ENCODE assay signal across 14 mouse cellular contexts in the genomic region with DNA sequence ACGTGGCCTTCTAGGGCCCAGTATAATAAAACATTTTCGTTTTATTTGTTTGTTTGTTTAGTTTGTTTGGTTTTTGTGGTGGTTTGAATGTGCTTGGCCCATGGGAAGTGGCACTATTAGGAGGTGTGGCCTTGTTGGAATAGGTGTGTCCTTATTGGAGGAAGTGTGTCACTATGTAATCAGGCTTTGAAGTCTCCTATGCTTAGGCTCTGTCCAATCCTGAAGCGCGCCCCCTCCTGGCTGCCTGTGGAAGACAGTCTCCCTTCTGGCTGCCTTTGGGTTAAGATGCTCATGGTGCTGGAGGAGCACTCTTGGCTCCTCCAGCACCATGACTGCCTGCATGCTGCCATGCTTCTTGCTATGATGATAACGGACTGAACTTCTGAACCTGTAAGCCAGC. TPM values are rescaled to one million over a fixed set of nuclear protein-coding genes. Genes with fewer than 3 reads are reported as not detected.
DNase-seq lines count a peak whose midpoint lies in the region; ATAC-seq and TF ChIP-seq lines count a peak whose summit lies in the region.
"Had no signal": no experiment of that assay in that cellular context is flagged by ENCODE, and none has a peak within 500 bp of the region (broad histone marks: within the 10 kb centered on the region; RNA-seq: fewer than 3 reads in every experiment).

No protein-coding gene starts in this region.

- peak; percentile 12; the same call in 1 of the 2 replicates for TF ChIP-seq CTCF in forebrain, postnatal 0 days (IDR thresholded peaks at IDR 0.05; ENCODE audit: low read depth)
- peak; percentile 27; the same call in 1 of the 2 replicates for TF ChIP-seq CTCF in lung, embryonic 14.5 days (IDR thresholded peaks at IDR 0.05; ENCODE audit: low read depth)

- H3K36me3 ChIP-seq in forebrain, postnatal 0 days (ENCODE audit: insufficient read depth) = no peaks in the 10 kb centered on the region
- no peaks in the 10 kb centered on the region for H3K36me3 ChIP-seq in forebrain, embryonic 12.5 days (replicated peaks)
- no peaks in the 10 kb centered on the region for H3K36me3 ChIP-seq in lung, embryonic 14.5 days (ENCODE audit: insufficient read depth)
- H3K36me3 ChIP-seq: heart, embryonic 15.5 days; neural tube, embryonic 12.5 days had no signal

- 79% methylated on average over 5 of the region's 5 CpGs for WGBS in forebrain, postnatal 0 days
- WGBS in forebrain, embryonic 12.5 days = 67% methylated on average over 5 of the region's 5 CpGs
- WGBS in lung, embryonic 14.5 days = 68% methylated on average over 5 of the region's 5 CpGs

- H3K4me1 ChIP-seq in forebrain, postnatal 0 days (ENCODE audit: insufficient read depth) = no peaks in the 10 kb centered on the region
- no peaks in the 10 kb centered on the region for H3K4me1 ChIP-seq in forebrain, embryonic 12.5 days
- H3K4me1 ChIP-seq in lung, embryonic 14.5 days (ENCODE audit: insufficient read depth) = 0 out of 2 replicates have a peak, but pooled peaks cover 2% of the 10 kb centered on the region
- H3K4me1 ChIP-seq: heart, embryonic 15.5 days; neural tube, embryonic 12.5 days had no signal

- ATAC-seq in forebrain, postnatal 0 days = no peak
- no peak for ATAC-seq in forebrain, embryonic 12.5 days (ENCODE audit: low FRiP score)
- no peak for ATAC-seq in lung, embryonic 14.5 days (ENCODE audit: insufficient read depth)

- no peaks in the 10 kb centered on the region for H3K27me3 ChIP-seq in forebrain, postnatal 0 days (ENCODE audit: insufficient read depth, low read length)
- H3K27me3 ChIP-seq in forebrain, embryonic 12.5 days = no peaks in the 10 kb centered on the region
- no peaks in the 10 kb centered on the region for H3K27me3 ChIP-seq in lung, embryonic 14.5 days (ENCODE audit: insufficient read depth, low read length)
- H3K27me3 ChIP-seq: heart, embryonic 15.5 days; neural tube, embryonic 12.5 days had no signal

- H3K9me3 ChIP-seq in forebrain, postnatal 0 days (ENCODE audit: low read length) = no peaks in the 10 kb centered on the region
- H3K9me3 ChIP-seq in forebrain, embryonic 12.5 days = no peaks in the 10 kb centered on the region
- H3K9me3 ChIP-seq in lung, embryonic 14.5 days (ENCODE audit: low read depth, low read length) = no peaks in the 10 kb centered on the region
- H3K9me3 ChIP-seq: heart, embryonic 15.5 days; neural tube, embryonic 12.5 days had no signal

- no peak overlapping the region for H3K4me3 ChIP-seq in forebrain, postnatal 0 days (ENCODE audit: low read depth, low read length)
- no peak overlapping the region for H3K4me3 ChIP-seq in forebrain, embryonic 12.5 days (replicated peaks)
- no peak overlapping the region for H3K4me3 ChIP-seq in lung, embryonic 14.5 days (ENCODE audit: low read depth, low read length)
- H3K4me3 ChIP-seq: heart, embryonic 15.5 days; neural tube, embryonic 12.5 days had no signal

- H3K27ac ChIP-seq in forebrain, postnatal 0 days (ENCODE audit: low read depth, low read length) = no peak overlapping the region
- H3K27ac ChIP-seq in forebrain, embryonic 12.5 days = no peak overlapping the region
- H3K27ac ChIP-seq in lung, embryonic 14.5 days (ENCODE audit: low read depth) = no peak overlapping the region
- H3K27ac ChIP-seq: heart, embryonic 15.5 days; neural tube, embryonic 12.5 days had no signal

- H3K9ac ChIP-seq in forebrain, postnatal 0 days = no peak overlapping the region
- H3K9ac ChIP-seq in forebrain, embryonic 12.5 days = no peak overlapping the region
- no peak overlapping the region for H3K9ac ChIP-seq in lung, embryonic 14.5 days
- H3K9ac ChIP-seq: heart, embryonic 15.5 days; neural tube, embryonic 12.5 days had no signal

- DNase-seq in forebrain, postnatal 0 days = no peak
- DNase-seq in lung, embryonic 14.5 days = no peak
- DNase-seq in lung, postnatal 4 days = no peak
- DNase-seq in c-Kit-negative CD71-positive TER-119-positive erythroid progenitor cells, embryonic 14.5 days (ENCODE audit: low read depth, low spot score) = peak; percentile 2
- DNase-seq in thymus, postnatal 0 days (ENCODE audit: low spot score) = peak; percentile 12
- no peak for DNase-seq in layer of hippocampus, postnatal 10 days (ENCODE audit: low spot score in 2 of 2)
- DNase-seq in urinary bladder, postnatal 14 days (ENCODE audit: low spot score) = no peak
- DNase-seq: kidney, adult 18-20 months had no signal

- no peak overlapping the region for H3K4me2 ChIP-seq in forebrain, postnatal 0 days (ENCODE audit: low read depth)
- no peak overlapping the region for H3K4me2 ChIP-seq in forebrain, embryonic 12.5 days
- no peak overlapping the region for H3K4me2 ChIP-seq in lung, embryonic 14.5 days
- H3K4me2 ChIP-seq: heart, embryonic 15.5 days; neural tube, embryonic 12.5 days had no signal

RNA-seq across cellular contexts. Expression of a gene that starts 5.9 kb away (rescaled TPM):
- 0.31 TPM in 1 of 2 replicates, not detected in the other for total RNA-seq in forebrain, postnatal 0 days (2014; rRNA removed)
- polyA plus RNA-seq in forebrain, postnatal 0 days (2015; fragmentation: Nextera tagmentation; extraction: Ambion mirVana) = not detected in 2 replicates
- not detected in 2 replicates for polyA plus RNA-seq in forebrain, embryonic 12.5 days (2016; fragmentation: Nextera tagmentation; extraction: Ambion mirVana)
- polyA plus RNA-seq in lung, embryonic 14.5 days (2014; fragmentation: Nextera tagmentation; extraction: Ambion mirVana) = 0.41 and 0.42 TPM in 2 replicates
- 0.07 TPM in 1 of 2 replicates, not detected in the other for polyA plus RNA-seq in thymus, postnatal 0 days (2015; fragmentation: Nextera tagmentation; extraction: Ambion mirVana)
- total RNA-seq in layer of hippocampus, postnatal 10 days (2021) = not detected
- total RNA-seq: megakaryocyte, adult 5-6 weeks had no signal
- polyA plus RNA-seq: C2C12; heart, embryonic 15.5 days; neural tube, embryonic 12.5 days had no signal

RNA-seq across cellular contexts. Expression of a gene that starts 36.7 kb away (rescaled TPM):
- total RNA-seq in forebrain, postnatal 0 days (2014; rRNA removed) = 0.46 and 0.57 TPM in 2 replicates
- polyA plus RNA-seq in forebrain, postnatal 0 days (2015; fragmentation: Nextera tagmentation; extraction: Ambion mirVana) = 0.36 and 0.74 TPM in 2 replicates
- 0.10 TPM in 1 of 2 replicates, not detected in the other for polyA plus RNA-seq in forebrain, embryonic 12.5 days (2016; fragmentation: Nextera tagmentation; extraction: Ambion mirVana)
- 5.4 and 7.5 TPM in 2 replicates for polyA plus RNA-seq in lung, embryonic 14.5 days (2014; fragmentation: Nextera tagmentation; extraction: Ambion mirVana)
- polyA plus RNA-seq in thymus, postnatal 0 days (2015; fragmentation: Nextera tagmentation; extraction: Ambion mirVana) = 0.23 and 0.39 TPM in 2 replicates
- under 1 TPM; 0.25 to 0.30 TPM for total RNA-seq in layer of hippocampus, postnatal 10 days (2021)
- polyA plus RNA-seq: limb, embryonic 11.5 days had no signal

RNA-seq across cellular contexts. Expression of a gene that starts 46.5 kb away (rescaled TPM):
- total RNA-seq in forebrain, postnatal 0 days (2014; rRNA removed) = 8.9 and 11.1 TPM in 2 replicates
- 11.1 and 16.2 TPM in 2 replicates for polyA plus RNA-seq in forebrain, postnatal 0 days (2015; fragmentation: Nextera tagmentation; extraction: Ambion mirVana)
- 21.0 and 22.4 TPM in 2 replicates for polyA plus RNA-seq in forebrain, embryonic 12.5 days (2016; fragmentation: Nextera tagmentation; extraction: Ambion mirVana)
- polyA plus RNA-seq in lung, embryonic 14.5 days (2014; fragmentation: Nextera tagmentation; extraction: Ambion mirVana) = 30.8 and 34.8 TPM in 2 replicates
- polyA plus RNA-seq in thymus, postnatal 0 days (2015; fragmentation: Nextera tagmentation; extraction: Ambion mirVana) = 14.0 and 15.0 TPM in 2 replicates
- 10 to 100 TPM; 19.2 to 20.0 TPM for total RNA-seq in layer of hippocampus, postnatal 10 days (2021)

Comparison
In these comparisons a context has a peak if more than half of its experiments do, and no peak if none do; other contexts are left out.
1. DNase-seq: peak in c-Kit-negative CD71-positive TER-119-positive erythroid progenitor cells, embryonic 14.5 days (single experiment) and thymus, postnatal 0 days (single experiment); none in forebrain, postnatal 0 days (single experiment), lung, embryonic 14.5 days (single experiment), lung, postnatal 4 days (0 of 2), layer of hippocampus, postnatal 10 days (0 of 2) and urinary bladder, postnatal 14 days (single experiment).